Mouse (Mus musculus): ENCODE data around the gene Gm20388.

GRCm38 (mm10) chr8:121379387-121379786 is 1468.7 kb downstream of the Gm20388 start:
- TF ChIP-seq POLR2A (IDR thresholded peaks at IDR 0.05; ENCODE audit: insufficient read depth, low read depth, low read length) (no peak), CTCF (IDR thresholded peaks at IDR 0.05; ENCODE audit: insufficient read depth, low read depth, low read length) (no peak)

Data from olfactory bulb, adult 2 months (tissue).